Mouse (Mus musculus) activated CD4-positive, CD25-positive, alpha-beta regulatory T cell, adult 9 weeks (primary cell): ENCODE data around the gene Slc35c1. TPM values are rescaled to one million over a fixed set of nuclear protein-coding genes. Genes with fewer than 3 reads are reported as not detected.

ENCODE experiments used
- polyA plus RNA-seq: library from polyadenylated mRNA; unstranded; fragments of 100-300 nt; shearing (Covaris generic); gene quantifications from one replicate; pipeline ENCODE4 v1.2.1, GENCODE M21; 2017

Gene Slc35c1
- polyA plus RNA-seq, result 86.3 TPM

GRCm38 (mm10) chr2:92459921-92460707 is at the start of gene Slc35c1:
TSS of gene Slc35c1 (minus strand) at chr2:92460538.

GRCm38 (mm10) chr2:92433578-92434374 is 26.6 kb downstream of the Slc35c1 start, which contains the start of gene Cry2:
TSS of gene Cry2 (minus strand) at chr2:92434043.

Other genes with a start within 250 kb of the Slc35c1 start
- 62.3 TPM for gene Pex16, start 85.9 kb downstream of the Slc35c1 start, polyA plus RNA-seq
- gene Large2, start 85.7 kb downstream of the Slc35c1 start, polyA plus RNA-seq, result 0.55 TPM
- gene 1700029I15Rik, start 78.0 kb downstream of the Slc35c1 start, polyA plus RNA-seq, result 12.1 TPM
- 1.3 TPM for gene Mapk8ip1, start 59.3 kb downstream of the Slc35c1 start, polyA plus RNA-seq
- gene Cry2, start 26.5 kb downstream of the Slc35c1 start, polyA plus RNA-seq, result 12.7 TPM
- gene Chst1, start 139.2 kb upstream of the Slc35c1 start, polyA plus RNA-seq, result not detected